Mouse (Mus musculus): Measurements from ENCODE around the gene Polr2f. TPM values are rescaled to one million over a fixed set of nuclear protein-coding genes. Genes with fewer than 3 reads are reported as not detected.

The Polr2f gene
- polyA plus RNA-seq, 1 experiment from 2014 or later, result 318 TPM

- Histone ChIP-seq H3K27ac (no peak overlapping the region), H3K36me3 (peaks cover 30% of the 10 kb centered on the region), H3K9me3 (no peaks in the 10 kb centered on the region), H3K4me3 (no peak overlapping the region), H3K4me1 (peaks cover 9% of the 10 kb centered on the region), H3K9ac (no peak overlapping the region), H3K27me3 (replicated peaks) (no peaks in the 10 kb centered on the region), H3K4me2 (replicated peaks) (no peak overlapping the region)
- 68% methylated on average over 11 of the region's 11 CpGs for WGBS
- ATAC-seq (ENCODE audit: low FRiP score, low read depth), result no peak
Observed at GRCm38 (mm10) chr15:79135783-79136575, 4.8 kb upstream of the Polr2f start.

DNA sequence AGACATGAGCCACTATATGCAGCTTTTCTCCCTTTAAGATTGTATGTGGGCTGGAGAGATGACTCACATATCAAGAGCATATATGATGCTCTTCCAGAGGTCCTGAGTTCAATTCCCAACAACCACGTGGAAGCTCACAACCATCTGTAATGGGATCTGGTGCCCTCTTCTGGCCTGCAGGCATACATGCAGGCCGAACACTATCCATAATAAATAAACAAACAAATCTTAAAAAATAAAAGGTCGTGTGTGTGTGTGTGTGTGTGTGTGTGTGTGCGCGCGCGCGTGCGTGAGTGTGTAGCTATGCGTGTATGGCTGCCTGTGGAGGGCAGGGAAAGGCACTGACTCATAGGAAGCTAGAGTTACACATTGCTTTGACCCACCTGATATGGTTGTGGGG is 1.2 kb upstream of the Polr2f start:
- Histone ChIP-seq H3K4me1 (peaks cover 19% of the 10 kb centered on the region), H3K9me3 (no peaks in the 10 kb centered on the region), H3K4me3 (no peak overlapping the region), H3K27me3 (replicated peaks) (no peaks in the 10 kb centered on the region), H3K27ac (no peak overlapping the region), H3K36me3 (peaks cover 15% of the 10 kb centered on the region), H3K9ac (no peak overlapping the region), H3K4me2 (replicated peaks) (no peak overlapping the region)
- ATAC-seq (ENCODE audit: low FRiP score, low read depth), result no peak
- WGBS, result 61% methylated on average over 10 of the region's 10 CpGs

GRCm38 (mm10) chr15:79141566-79141917 is 733 bp downstream of the Polr2f start:
- no peak; the same call in 1 of the 2 replicates for ATAC-seq (ENCODE audit: low FRiP score, low read depth)
- WGBS, result 2% methylated on average over 7 of the region's 7 CpGs
- H3K27me3 ChIP-seq (replicated peaks), result no peaks in the 10 kb centered on the region
- H3K4me3 ChIP-seq, result peak overlapping the region; percentile 84
- peak overlapping the region; percentile 95 for H3K4me2 ChIP-seq (replicated peaks)
- H3K9ac ChIP-seq, result peak overlapping the region; percentile 79
- H3K27ac ChIP-seq, result no peak overlapping the region
- peaks cover 29% of the 10 kb centered on the region for H3K36me3 ChIP-seq
- H3K9me3 ChIP-seq, result no peaks in the 10 kb centered on the region
- peaks cover 17% of the 10 kb centered on the region for H3K4me1 ChIP-seq

GRCm38 (mm10) chr15:79143316-79143715 is 2.5 kb downstream of the Polr2f start:
- H3K27me3 ChIP-seq (replicated peaks), result no peaks in the 10 kb centered on the region
- no peak overlapping the region for H3K4me2 ChIP-seq (replicated peaks)
- H3K9me3 ChIP-seq, result no peaks in the 10 kb centered on the region
- H3K27ac ChIP-seq, result no peak overlapping the region
- H3K9ac ChIP-seq, result no peak overlapping the region
- H3K4me3 ChIP-seq, result no peak overlapping the region
- peaks cover 17% of the 10 kb centered on the region for H3K4me1 ChIP-seq
- 83% methylated on average over 12 of the region's 12 CpGs for whole genome bisulfite sequencing
- ATAC-seq (ENCODE audit: low FRiP score, low read depth), result no peak
- H3K36me3 ChIP-seq, result peaks cover 43% of the 10 kb centered on the region

GRCm38 (mm10) chr15:79144021-79144420 is 3.2 kb downstream of the Polr2f start:
- no peak overlapping the region for H3K4me3 ChIP-seq
- no peak overlapping the region for H3K4me2 ChIP-seq (replicated peaks)
- no peak for ATAC-seq (ENCODE audit: low FRiP score, low read depth)
- peaks cover 44% of the 10 kb centered on the region for H3K36me3 ChIP-seq
- no peaks in the 10 kb centered on the region for H3K9me3 ChIP-seq
- no peak overlapping the region for H3K27ac ChIP-seq
- peaks cover 17% of the 10 kb centered on the region for H3K4me1 ChIP-seq
- H3K27me3 ChIP-seq (replicated peaks), result no peaks in the 10 kb centered on the region
- no peak overlapping the region for H3K9ac ChIP-seq
- WGBS, result 88% methylated on average over 8 of the region's 8 CpGs

DNA sequence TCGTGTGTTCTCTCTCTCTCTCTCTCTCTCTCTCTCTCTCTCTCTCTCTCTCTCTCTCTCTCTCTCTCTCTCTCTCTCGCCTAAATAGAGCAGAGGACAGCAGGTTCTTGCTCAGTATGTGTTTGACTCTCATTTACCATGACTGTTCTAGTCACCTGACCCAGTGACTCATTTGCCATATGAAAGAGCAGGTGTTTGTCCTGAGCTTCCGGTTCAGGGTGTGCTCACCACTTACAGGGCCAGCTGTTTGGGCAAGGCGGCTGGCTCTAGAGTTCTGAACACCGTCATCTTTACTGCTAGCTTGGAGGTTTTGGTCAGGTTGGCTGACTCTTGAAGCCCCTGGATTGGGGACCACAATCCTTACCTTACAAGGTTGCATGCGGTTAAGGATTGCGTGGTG is 4.7 kb downstream of the Polr2f start:
- no peak overlapping the region for H3K4me2 ChIP-seq (replicated peaks)
- peaks cover 55% of the 10 kb centered on the region for H3K36me3 ChIP-seq
- ATAC-seq (ENCODE audit: low FRiP score, low read depth), result no peak
- no peak overlapping the region for H3K9ac ChIP-seq
- no peaks in the 10 kb centered on the region for H3K27me3 ChIP-seq (replicated peaks)
- H3K4me3 ChIP-seq, result no peak overlapping the region
- peaks cover 14% of the 10 kb centered on the region for H3K4me1 ChIP-seq
- H3K9me3 ChIP-seq, result no peaks in the 10 kb centered on the region
- H3K27ac ChIP-seq, result no peak overlapping the region
- 94% methylated on average over 7 of the region's 7 CpGs for WGBS

DNA sequence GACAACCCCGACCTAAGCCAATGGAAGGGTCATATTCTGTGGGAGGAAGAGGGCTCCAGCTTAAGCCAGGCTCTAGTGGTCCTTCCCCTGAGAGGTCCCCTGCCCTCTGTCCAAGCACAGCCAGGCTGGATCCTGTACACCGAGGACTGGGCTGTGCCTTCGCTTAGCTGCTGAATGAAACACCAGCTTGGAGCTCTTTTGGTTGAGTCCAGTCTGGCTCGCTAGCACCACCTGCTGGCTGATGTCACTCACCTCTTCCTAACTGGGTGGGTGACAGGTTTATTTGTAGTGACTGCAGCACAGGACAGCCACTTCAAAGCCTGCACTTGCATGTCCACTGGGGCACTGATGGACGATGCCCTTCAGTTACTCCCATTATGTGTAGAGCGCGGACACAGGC is 7.7 kb downstream of the Polr2f start:
- no peaks in the 10 kb centered on the region for H3K9me3 ChIP-seq
- WGBS, result 56% methylated on average over 7 of the region's 7 CpGs

DNA sequence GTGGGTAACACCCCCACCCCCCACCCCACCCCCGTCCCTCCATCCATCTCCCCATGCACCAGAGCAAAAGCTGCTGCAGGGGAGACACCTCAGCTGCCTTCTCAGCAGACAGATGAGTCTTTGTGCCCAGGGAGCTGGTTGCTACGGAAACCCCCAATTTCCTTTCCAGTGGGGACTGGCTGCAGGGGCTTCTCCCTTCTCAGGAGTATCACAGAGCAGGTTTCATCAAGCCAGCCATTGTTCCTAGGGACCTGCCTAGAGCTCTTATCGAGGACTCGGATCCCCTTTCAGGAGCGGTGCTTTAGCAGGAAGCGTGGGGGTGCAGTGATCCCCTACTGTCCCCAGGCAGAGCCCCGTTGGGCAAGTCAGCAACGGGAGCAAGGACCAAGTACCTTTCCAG is 11.1 kb downstream of the Polr2f start:
- peak; percentile 26 for ATAC-seq (ENCODE audit: low FRiP score, low read depth)
- WGBS, result 49% methylated on average over 8 of the region's 8 CpGs
- H3K9me3 ChIP-seq, result no peaks in the 10 kb centered on the region
- H3K4me2 ChIP-seq (replicated peaks), result peak overlapping the region; percentile 19
- peaks cover 40% of the 10 kb centered on the region for H3K36me3 ChIP-seq
- H3K9ac ChIP-seq, result peak overlapping the region; percentile 34
- H3K4me3 ChIP-seq, result no peak overlapping the region
- H3K27ac ChIP-seq, result peak overlapping the region; percentile 73
- peaks cover 35% of the 10 kb centered on the region for H3K4me1 ChIP-seq
- no peaks in the 10 kb centered on the region for H3K27me3 ChIP-seq (replicated peaks)

More for the DNA sequence above, 7.7 kb downstream of the Polr2f start:
- Histone ChIP-seq H3K27me3 (replicated peaks) (no peaks in the 10 kb centered on the region), H3K4me1 (peaks cover 21% of the 10 kb centered on the region), H3K4me3 (no peak overlapping the region), H3K36me3 (peaks cover 72% of the 10 kb centered on the region), H3K4me2 (replicated peaks) (no peak overlapping the region), H3K27ac (no peak overlapping the region), H3K9ac (no peak overlapping the region)
- ATAC-seq (ENCODE audit: low FRiP score, low read depth), result no peak; the same call in 1 of the 2 replicates

- no peaks in the 10 kb centered on the region for H3K9me3 ChIP-seq
- no peaks in the 10 kb centered on the region for H3K27me3 ChIP-seq (replicated peaks)
- ATAC-seq (ENCODE audit: low FRiP score, low read depth), result no peak; the same call in 1 of the 2 replicates
- H3K27ac ChIP-seq, result no peak overlapping the region; the same call in none of the 2 replicates
- H3K4me2 ChIP-seq (replicated peaks), result no peak overlapping the region
- H3K36me3 ChIP-seq, result peaks cover 32% of the 10 kb centered on the region
- H3K9ac ChIP-seq, result no peak overlapping the region
- no peak overlapping the region for H3K4me3 ChIP-seq
- H3K4me1 ChIP-seq, result peaks cover 35% of the 10 kb centered on the region
- 40% methylated on average over 6 of the region's 6 CpGs for WGBS
Observed at GRCm38 (mm10) chr15:79152709-79153108, 11.9 kb downstream of the Polr2f start.

DNA sequence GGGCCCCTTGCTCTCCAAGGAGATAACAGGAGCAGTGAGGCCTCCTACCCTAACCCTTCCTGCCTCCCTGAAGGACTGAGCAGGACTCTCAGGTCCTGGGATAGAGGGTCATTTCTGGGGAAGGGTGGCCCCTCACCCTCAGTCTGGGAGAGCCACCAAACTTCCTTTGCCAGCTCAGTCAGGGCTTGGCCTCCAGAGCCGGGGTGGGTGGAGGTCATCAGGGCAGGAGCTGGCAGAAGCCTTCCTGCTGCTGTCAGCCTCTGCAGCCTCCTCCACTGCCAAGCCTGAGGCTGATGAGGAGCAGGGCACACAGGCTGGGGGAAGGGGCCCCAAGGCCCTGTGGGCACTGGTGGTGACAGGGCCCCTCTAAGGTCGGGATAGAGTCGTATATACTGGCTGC is 14.8 kb downstream of the Polr2f start:
- WGBS, result 16% methylated on average over 3 of the region's 3 CpGs
- H3K9ac ChIP-seq, result no peak overlapping the region
- no peak overlapping the region for H3K4me3 ChIP-seq

DNA sequence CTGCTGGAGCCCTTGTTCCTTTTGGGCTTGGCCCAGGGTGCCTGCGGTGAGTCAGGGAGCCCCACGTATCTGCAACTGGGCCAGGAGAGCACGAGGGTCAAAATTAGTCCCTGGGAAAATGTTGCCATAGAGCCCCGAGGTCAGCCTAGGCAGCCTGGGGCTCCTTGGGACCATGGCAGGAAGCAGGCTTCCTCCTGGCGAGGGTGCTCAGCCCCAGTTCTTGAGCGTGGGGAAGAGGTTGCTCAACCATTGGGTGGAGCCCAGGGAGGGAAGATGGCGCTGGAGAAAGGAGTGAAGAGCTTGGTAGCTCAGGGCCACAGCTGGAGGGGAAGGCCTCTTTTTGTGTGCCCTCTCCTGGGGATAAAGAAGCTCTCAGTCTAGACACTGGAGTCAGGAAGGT is 21.5 kb downstream of the Polr2f start:
- H3K36me3 ChIP-seq, result no peaks in the 10 kb centered on the region
- 74% methylated on average over 7 of the region's 7 CpGs for WGBS
- no peak overlapping the region for H3K27ac ChIP-seq
- 0 out of 2 replicates have a peak overlapping the region, but pooled peaks have one; percentile 48 for H3K9ac ChIP-seq
- H3K27me3 ChIP-seq (replicated peaks), result peaks cover 61% of the 10 kb centered on the region
- peaks cover 34% of the 10 kb centered on the region for H3K4me1 ChIP-seq
- no peak for ATAC-seq (ENCODE audit: low FRiP score, low read depth)
- peak overlapping the region; percentile 43 for H3K4me2 ChIP-seq (replicated peaks)
- H3K4me3 ChIP-seq, result peak overlapping the region; percentile 33
- H3K9me3 ChIP-seq, result no peaks in the 10 kb centered on the region

More for the DNA sequence above, 14.8 kb downstream of the Polr2f start:
- Histone ChIP-seq H3K36me3 (peaks cover 17% of the 10 kb centered on the region), H3K27me3 (replicated peaks) (peaks cover 8% of the 10 kb centered on the region), H3K9me3 (no peaks in the 10 kb centered on the region), H3K4me2 (replicated peaks) (no peak overlapping the region), H3K27ac (no peak overlapping the region), H3K4me1 (peaks cover 35% of the 10 kb centered on the region)
- no peak for ATAC-seq (ENCODE audit: low FRiP score, low read depth)

- Histone ChIP-seq H3K4me1 (peaks cover 34% of the 10 kb centered on the region), H3K4me2 (replicated peaks) (peak overlapping the region; percentile 43), H3K9me3 (no peaks in the 10 kb centered on the region), H3K4me3 (peak overlapping the region; percentile 33), H3K36me3 (no peaks in the 10 kb centered on the region), H3K27me3 (replicated peaks) (peaks cover 62% of the 10 kb centered on the region), H3K9ac (peak overlapping the region; percentile 48), H3K27ac (no peak overlapping the region)
- no peak for ATAC-seq (ENCODE audit: low FRiP score, low read depth)
- 40% methylated on average over 14 of the region's 14 CpGs for WGBS
Observed at GRCm38 (mm10) chr15:79162822-79163221, 22.0 kb downstream of the Polr2f start.

GRCm38 (mm10) chr15:79164251-79164650 is 23.4 kb downstream of the Polr2f start:
- Histone ChIP-seq H3K27me3 (replicated peaks) (peaks cover 68% of the 10 kb centered on the region), H3K27ac (no peak overlapping the region), H3K4me2 (replicated peaks) (peak overlapping the region; percentile 43), H3K9me3 (no peaks in the 10 kb centered on the region), H3K36me3 (no peaks in the 10 kb centered on the region), H3K9ac (peak overlapping the region; percentile 29; the same call in 1 of the 2 replicates), H3K4me1 (peaks cover 35% of the 10 kb centered on the region), H3K4me3 (peak overlapping the region; percentile 33)
- 5% methylated on average over 12 of the region's 15 CpGs for WGBS
- ATAC-seq (ENCODE audit: low FRiP score, low read depth), result no peak
